Mouse (Mus musculus) activated CD4-positive, CD25-positive, alpha-beta regulatory T cell, adult 9 weeks (primary cell): ENCODE measurements around the gene Olfr1110. TPM values are rescaled to one million over a fixed set of nuclear protein-coding genes. Genes with fewer than 3 reads are reported as not detected.

Source experiments
- polyA plus RNA-seq: library from polyadenylated mRNA; unstranded; fragments of 100-300 nt; shearing (Covaris generic); gene quantifications from one replicate; pipeline ENCODE4 v1.2.1, GENCODE M21; 2017

Gene Olfr1110
- not detected for polyA plus RNA-seq

GRCm38 (mm10) chr2:87140200-87140599 lies at the start of gene Olfr1110:
Olfr1110 (minus strand) TSS chr2:87140300.

DNA sequence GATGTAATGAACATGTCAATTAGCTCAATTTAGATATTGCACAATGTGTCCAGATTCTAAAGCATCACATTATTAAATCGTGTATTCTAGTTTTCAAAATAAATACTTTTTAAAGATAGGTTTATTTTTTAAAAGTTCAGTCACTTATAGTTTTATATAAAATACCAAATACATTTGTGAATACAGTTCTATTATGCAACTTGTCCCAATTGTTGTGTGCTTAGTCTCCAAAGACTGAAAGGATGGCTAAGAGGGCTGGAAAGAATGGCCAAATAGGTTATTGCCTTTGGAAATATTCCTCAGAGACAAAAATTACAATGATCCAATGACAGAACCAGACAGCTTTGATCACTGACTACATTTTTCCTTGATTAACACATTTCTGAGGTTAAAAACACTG lies 47.4 kb upstream of the Olfr1110 start, which contains the start of gene Olfr1112:
Gene Olfr1112 (plus strand): TSS at position 301 of the 400 bp plus-strand sequence.

GRCm38 (mm10) chr2:87152524-87152923 lies 12.4 kb upstream of the Olfr1110 start, which contains the start of gene Olfr1111:
Olfr1111 (minus strand) TSS chr2:87152624.

GRCm38 (mm10) chr2:87114467-87114866 lies 25.6 kb downstream of the Olfr1110 start, which contains the start of gene Olfr259:
Olfr259 (minus strand) TSS chr2:87114567.

DNA sequence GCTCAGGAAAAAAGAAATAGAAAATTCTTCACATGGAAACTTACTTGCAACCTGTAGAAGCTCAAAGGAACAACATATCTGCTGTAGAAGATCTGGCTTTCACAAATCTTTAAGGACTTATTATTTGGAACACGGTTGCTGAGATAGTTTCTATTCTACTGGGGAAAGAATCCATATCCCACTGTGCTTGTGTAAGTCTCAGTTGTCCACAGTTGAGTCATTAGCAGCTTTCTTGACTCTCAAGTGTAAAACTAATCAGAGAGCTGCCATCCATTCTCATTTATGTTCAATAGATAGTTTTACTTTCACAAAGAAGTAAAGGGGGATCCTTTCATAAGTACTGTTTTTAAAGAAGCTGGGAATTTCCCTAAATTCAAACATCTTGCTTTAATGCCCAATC lies 44.2 kb downstream of the Olfr1110 start, which contains the start of gene Olfr1109:
Gene Olfr1109 (minus strand): TSS at position 101 of the 400 bp plus-strand sequence.

Other genes starting within 250 kb of the Olfr1110 start
- not detected for gene Olfr1097, start 248.1 kb downstream of the Olfr1110 start, polyA plus RNA-seq
- not detected for gene Olfr1098, start 215.8 kb downstream of the Olfr1110 start, polyA plus RNA-seq
- not detected for gene Olfr1099, start 179.6 kb downstream of the Olfr1110 start, polyA plus RNA-seq
- gene Olfr1100, start 160.3 kb downstream of the Olfr1110 start, polyA plus RNA-seq = not detected
- gene Olfr1101, start 149.1 kb downstream of the Olfr1110 start, polyA plus RNA-seq = not detected
- gene Olfr1102, start 141.9 kb downstream of the Olfr1110 start, polyA plus RNA-seq = not detected
- gene Olfr1104, start 113.2 kb downstream of the Olfr1110 start, polyA plus RNA-seq = not detected
- gene Olfr1105, start 103.8 kb downstream of the Olfr1110 start, polyA plus RNA-seq = not detected
- gene Olfr1106, start 88.0 kb downstream of the Olfr1110 start, polyA plus RNA-seq = not detected
- not detected for gene Olfr1107, start 64.5 kb downstream of the Olfr1110 start, polyA plus RNA-seq
- gene Olfr1109, start 44.3 kb downstream of the Olfr1110 start, polyA plus RNA-seq = not detected
- not detected for gene Olfr259, start 25.7 kb downstream of the Olfr1110 start, polyA plus RNA-seq
- gene Olfr1111, start 12.3 kb upstream of the Olfr1110 start, polyA plus RNA-seq = not detected
- not detected for gene Olfr1112, start 47.5 kb upstream of the Olfr1110 start, polyA plus RNA-seq
- not detected for gene Olfr1113, start 68.7 kb upstream of the Olfr1110 start, polyA plus RNA-seq
- not detected for gene Olfr1115, start 107.7 kb upstream of the Olfr1110 start, polyA plus RNA-seq
- not detected for gene Olfr1116, start 127.2 kb upstream of the Olfr1110 start, polyA plus RNA-seq
- gene Olfr1118, start 167.3 kb upstream of the Olfr1110 start, polyA plus RNA-seq = not detected
- gene Olfr1120, start 214.5 kb upstream of the Olfr1110 start, polyA plus RNA-seq = not detected
- gene Olfr1121, start 229.6 kb upstream of the Olfr1110 start, polyA plus RNA-seq = not detected
- gene Olfr1122, start 245.5 kb upstream of the Olfr1110 start, polyA plus RNA-seq = not detected